Mouse (Mus musculus): Measurements from ENCODE around the gene Dgkh. TPM values are rescaled to one million over a fixed set of nuclear protein-coding genes. Genes with fewer than 3 reads are reported as not detected.

Gene Dgkh
- total and polyA plus RNA-seq, 3 experiments = 0.05 TPM; not detected in 2

DNA sequence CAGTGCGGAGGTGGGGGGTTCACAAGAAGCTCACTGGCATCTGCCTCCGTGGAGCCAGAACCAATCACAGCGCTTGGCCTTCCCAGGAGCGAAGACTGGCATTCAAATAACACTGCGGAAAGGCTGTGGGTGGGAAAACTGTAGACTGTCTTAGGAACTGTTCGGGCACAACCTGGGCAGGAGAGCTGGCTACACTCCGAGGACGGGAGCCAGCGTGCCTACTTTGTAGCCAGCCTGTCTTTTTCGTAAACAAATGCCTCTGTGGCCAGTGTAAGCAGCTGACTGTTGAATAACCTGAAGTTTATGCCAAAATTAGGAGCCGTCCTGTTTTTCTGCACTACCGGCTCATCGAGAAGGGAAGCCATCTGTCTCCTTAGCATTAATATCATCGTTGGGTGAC lies 71.1 kb downstream of the Dgkh start:
- no peaks in the 10 kb centered on the region for H3K27me3 ChIP-seq (ENCODE audit: insufficient read depth, low read length)
- DNase-seq (ENCODE audit: low spot score) = no peak
- no peaks in the 10 kb centered on the region for H3K36me3 ChIP-seq (replicated peaks)
- peaks cover 3% of the 10 kb centered on the region; the same call in 1 of the 2 replicates for H3K9me3 ChIP-seq (replicated peaks)
- ATAC-seq (ENCODE audit: extremely low read depth, insufficient number of reproducible peaks, low FRiP score, poor library complexity, severe bottlenecking) = no peak
- H3K4me1 ChIP-seq (ENCODE audit: insufficient read depth, low read depth, low read length) = no peaks in the 10 kb centered on the region
- no peak overlapping the region for H3K4me3 ChIP-seq (ENCODE audit: low read depth, low read length)
- TF ChIP-seq GATA1 (IDR thresholded peaks at IDR 0.05; ENCODE audit: borderline replicate concordance, low read length) (no peak), GATA2 (IDR thresholded peaks at IDR 0.05; ENCODE audit: borderline replicate concordance, low read depth, low read length) (no peak)

DNA sequence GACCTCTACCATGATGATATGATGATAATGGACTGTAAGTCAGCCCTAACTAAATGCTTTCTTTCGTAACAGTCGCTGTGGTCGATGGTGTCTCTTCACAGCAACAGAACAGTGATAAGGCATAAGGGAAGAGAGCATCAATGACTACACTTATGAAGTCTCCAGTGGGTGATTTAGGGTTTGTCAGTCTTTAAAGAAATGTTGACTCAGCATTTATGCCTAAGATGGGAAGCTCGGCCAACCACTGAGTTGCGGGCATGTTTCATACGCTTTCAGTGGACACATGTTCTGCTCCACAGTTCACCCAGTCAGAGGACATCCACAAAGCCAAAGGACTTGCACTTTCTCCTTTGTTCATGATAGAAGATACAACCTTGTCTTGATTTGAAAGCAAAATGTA lies 73.9 kb downstream of the Dgkh start:
- no peak for DNase-seq (ENCODE audit: low spot score)
- Histone ChIP-seq H3K36me3 (replicated peaks) (no peaks in the 10 kb centered on the region), H3K4me1 (ENCODE audit: insufficient read depth, low read depth, low read length) (no peaks in the 10 kb centered on the region), H3K27me3 (ENCODE audit: insufficient read depth, low read length) (no peaks in the 10 kb centered on the region), H3K4me3 (ENCODE audit: low read depth, low read length) (no peak overlapping the region), H3K9me3 (replicated peaks) (peaks cover 3% of the 10 kb centered on the region; the same call in 1 of the 2 replicates)
- no peak for TF ChIP-seq POLR2AphosphoS5 (IDR thresholded peaks at IDR 0.05; ENCODE audit: insufficient replicate concordance, low read depth, low read length)
- no peak for TF ChIP-seq GATA1 (IDR thresholded peaks at IDR 0.05; ENCODE audit: borderline replicate concordance, low read length)
- no peak for TF ChIP-seq TAL1 (conservative IDR thresholded peaks at IDR 0.05; ENCODE audit: low read depth, low read length)
- TF ChIP-seq CTCF (IDR thresholded peaks at IDR 0.05; ENCODE audit: low read depth, low read length) = no peak
- no peak for TF ChIP-seq GATA2 (IDR thresholded peaks at IDR 0.05; ENCODE audit: borderline replicate concordance, low read depth, low read length)
- no peak for ATAC-seq (ENCODE audit: extremely low read depth, insufficient number of reproducible peaks, low FRiP score, poor library complexity, severe bottlenecking)

DNA sequence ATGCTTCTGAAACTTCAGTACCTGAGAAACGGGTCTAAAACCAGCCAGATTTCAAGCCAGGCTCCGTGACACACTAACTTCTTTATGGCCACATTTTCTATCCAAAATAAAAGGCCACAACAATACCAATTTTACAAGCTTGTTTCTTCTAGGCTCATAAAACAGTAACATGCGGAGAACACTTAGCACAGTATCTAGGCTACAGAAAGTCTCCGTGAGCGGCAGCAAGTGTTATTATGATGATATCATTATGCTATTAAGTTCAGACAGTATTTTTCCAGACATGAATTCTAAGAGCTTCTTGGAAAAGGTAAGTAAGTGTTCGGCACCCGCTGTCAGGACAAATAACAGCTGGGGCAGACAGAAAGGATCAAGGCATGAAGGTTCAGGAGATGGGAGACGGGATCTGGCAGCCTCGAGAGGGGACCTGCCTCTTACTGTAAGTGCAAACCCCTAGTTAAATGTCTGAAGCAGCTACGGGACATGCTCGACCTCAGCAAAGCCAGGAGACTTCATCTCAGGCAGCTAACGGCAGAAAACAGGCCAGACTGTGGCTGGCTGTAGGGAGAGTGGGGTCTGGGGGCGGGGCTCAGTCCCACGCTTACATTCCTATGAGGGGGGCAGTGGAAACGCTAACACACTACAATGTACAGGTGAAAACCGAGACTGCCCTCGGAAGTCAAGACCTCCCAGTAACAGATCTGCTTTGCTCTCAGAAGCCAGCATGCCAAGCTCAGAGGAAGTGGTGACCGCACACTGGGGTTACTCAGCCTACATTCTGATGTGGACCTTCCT lies 75.5 kb downstream of the Dgkh start:
- Histone ChIP-seq H3K4me3 (ENCODE audit: low read depth, low read length) (no peak overlapping the region), H3K9me3 (replicated peaks) (peaks cover 3% of the 10 kb centered on the region; the same call in 1 of the 2 replicates), H3K27me3 (ENCODE audit: insufficient read depth, low read length) (no peaks in the 10 kb centered on the region), H3K36me3 (replicated peaks) (no peaks in the 10 kb centered on the region), H3K4me1 (ENCODE audit: insufficient read depth, low read depth, low read length) (no peaks in the 10 kb centered on the region)
- DNase-seq (ENCODE audit: low spot score) (no peak), ATAC-seq (ENCODE audit: extremely low read depth, insufficient number of reproducible peaks, low FRiP score, poor library complexity, severe bottlenecking) (no peak)
- no peak for TF ChIP-seq GATA2 (IDR thresholded peaks at IDR 0.05; ENCODE audit: borderline replicate concordance, low read depth, low read length)
- TF ChIP-seq CTCF (IDR thresholded peaks at IDR 0.05; ENCODE audit: low read depth, low read length) = no peak
- no peak for TF ChIP-seq TAL1 (conservative IDR thresholded peaks at IDR 0.05; ENCODE audit: low read depth, low read length)
- TF ChIP-seq GATA1 (IDR thresholded peaks at IDR 0.05; ENCODE audit: borderline replicate concordance, low read length) = no peak
- TF ChIP-seq POLR2AphosphoS5 (IDR thresholded peaks at IDR 0.05; ENCODE audit: insufficient replicate concordance, low read depth, low read length) = no peak

- Histone ChIP-seq H3K4me3 (ENCODE audit: low read depth, low read length) (no peak overlapping the region), H3K4me1 (ENCODE audit: insufficient read depth, low read depth, low read length) (no peaks in the 10 kb centered on the region), H3K27me3 (ENCODE audit: insufficient read depth, low read length) (no peaks in the 10 kb centered on the region), H3K36me3 (replicated peaks) (no peaks in the 10 kb centered on the region), H3K9me3 (replicated peaks) (peaks cover 4% of the 10 kb centered on the region; the same call in 1 of the 2 replicates)
- DNase-seq (ENCODE audit: low spot score) = no peak
- TF ChIP-seq CTCF (IDR thresholded peaks at IDR 0.05; ENCODE audit: low read depth, low read length) (no peak), GATA1 (IDR thresholded peaks at IDR 0.05; ENCODE audit: borderline replicate concordance, low read length) (no peak), POLR2AphosphoS5 (IDR thresholded peaks at IDR 0.05; ENCODE audit: insufficient replicate concordance, low read depth, low read length) (no peak), GATA2 (IDR thresholded peaks at IDR 0.05; ENCODE audit: borderline replicate concordance, low read depth, low read length) (no peak), TAL1 (conservative IDR thresholded peaks at IDR 0.05; ENCODE audit: low read depth, low read length) (no peak)
- ATAC-seq (ENCODE audit: extremely low read depth, insufficient number of reproducible peaks, low FRiP score, poor library complexity, severe bottlenecking) = no peak
These were observed 77.5 kb downstream of the Dgkh start for GRCm38 (mm10) chr14:78654939-78655556.

GRCm38 (mm10) chr14:78654196-78654595 lies 78.4 kb downstream of the Dgkh start:
- TF ChIP-seq TAL1 (conservative IDR thresholded peaks at IDR 0.05; ENCODE audit: low read depth, low read length) (no peak), CTCF (IDR thresholded peaks at IDR 0.05; ENCODE audit: low read depth, low read length) (no peak), POLR2AphosphoS5 (IDR thresholded peaks at IDR 0.05; ENCODE audit: insufficient replicate concordance, low read depth, low read length) (no peak), GATA2 (IDR thresholded peaks at IDR 0.05; ENCODE audit: borderline replicate concordance, low read depth, low read length) (no peak), GATA1 (IDR thresholded peaks at IDR 0.05; ENCODE audit: borderline replicate concordance, low read length) (no peak)
- Histone ChIP-seq H3K4me1 (ENCODE audit: insufficient read depth, low read depth, low read length) (no peaks in the 10 kb centered on the region), H3K27me3 (ENCODE audit: insufficient read depth, low read length) (no peaks in the 10 kb centered on the region), H3K9me3 (replicated peaks) (peaks cover 9% of the 10 kb centered on the region; the same call in 1 of the 2 replicates), H3K4me3 (ENCODE audit: low read depth, low read length) (no peak overlapping the region), H3K36me3 (replicated peaks) (no peaks in the 10 kb centered on the region)
- ATAC-seq (ENCODE audit: extremely low read depth, insufficient number of reproducible peaks, low FRiP score, poor library complexity, severe bottlenecking) = no peak
- no peak for DNase-seq (ENCODE audit: low spot score)

GRCm38 (mm10) chr14:78653333-78653732 lies 79.2 kb downstream of the Dgkh start:
- H3K27me3 ChIP-seq (ENCODE audit: insufficient read depth, low read length) = no peaks in the 10 kb centered on the region
- H3K4me1 ChIP-seq (ENCODE audit: insufficient read depth, low read depth, low read length) = no peaks in the 10 kb centered on the region
- no peaks in the 10 kb centered on the region for H3K36me3 ChIP-seq (replicated peaks)
- peaks cover 9% of the 10 kb centered on the region; the same call in 1 of the 2 replicates for H3K9me3 ChIP-seq (replicated peaks)
- no peak overlapping the region for H3K4me3 ChIP-seq (ENCODE audit: low read depth, low read length)
- DNase-seq (ENCODE audit: low spot score) (no peak), ATAC-seq (ENCODE audit: extremely low read depth, insufficient number of reproducible peaks, low FRiP score, poor library complexity, severe bottlenecking) (no peak)
- no peak for TF ChIP-seq GATA1 (IDR thresholded peaks at IDR 0.05; ENCODE audit: borderline replicate concordance, low read length)
- no peak for TF ChIP-seq CTCF (IDR thresholded peaks at IDR 0.05; ENCODE audit: low read depth, low read length)
- TF ChIP-seq POLR2AphosphoS5 (IDR thresholded peaks at IDR 0.05; ENCODE audit: insufficient replicate concordance, low read depth, low read length) = no peak
- no peak for TF ChIP-seq TAL1 (conservative IDR thresholded peaks at IDR 0.05; ENCODE audit: low read depth, low read length)
- TF ChIP-seq GATA2 (IDR thresholded peaks at IDR 0.05; ENCODE audit: borderline replicate concordance, low read depth, low read length) = no peak
